Mouse (Mus musculus): ENCODE data around the gene Ttc30a2.

DNA sequence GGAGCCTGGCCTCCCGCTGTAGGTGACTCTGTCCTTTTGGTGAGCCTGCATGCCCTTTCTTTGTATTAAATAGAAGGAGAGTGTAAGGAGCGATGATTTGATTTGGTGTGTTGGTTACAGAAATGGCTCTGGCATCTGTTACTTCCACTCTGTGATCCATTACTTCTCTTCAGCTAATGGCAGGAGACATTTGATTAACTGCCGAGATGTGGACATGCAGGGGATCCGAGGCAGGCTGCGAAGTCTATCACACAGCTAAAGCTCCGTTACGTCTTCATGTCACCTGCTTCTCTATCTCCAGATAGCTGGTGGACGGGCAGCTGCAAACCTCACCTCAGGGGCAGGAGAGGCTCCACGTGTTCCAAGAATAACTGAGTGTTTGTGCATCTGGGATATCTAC, 3.8 kb downstream of the Ttc30a2 start:
- no peak for TF ChIP-seq GATA1 (IDR thresholded peaks at IDR 0.05; ENCODE audit: borderline replicate concordance, low read length)
- TF ChIP-seq FLI1 (IDR thresholded peaks at IDR 0.05; ENCODE audit: low read length) = no peak
